Mouse (Mus musculus) ES-E14 (cell line): ENCODE measurements around the gene Hspa4l. TPM values are rescaled to one million over a fixed set of nuclear protein-coding genes. Genes with fewer than 3 reads are reported as not detected.

Source experiments
- DNase-seq: peaks from one replicate; pipeline ENCODE4 v3.0.0-alpha.2; 2013; ENCODE audit warnings: low read depth, low spot score
- H3K27ac ChIP-seq: 2 replicates; pipeline ENCODE4 v1.5.1; 2012; ENCODE audit warnings: low read depth, mild to moderate bottlenecking, low read length, moderate library complexity, mixed read lengths; ENCODE audit not compliant: poor library complexity, insufficient read depth, severe bottlenecking
- H3K36me3 ChIP-seq: 2 replicates; pipeline ENCODE4 v1.6.1; 2012; ENCODE audit warnings: mild to moderate bottlenecking, low read length, moderate library complexity, mixed read lengths; ENCODE audit not compliant: control insufficient read depth, poor library complexity, insufficient read depth, severe bottlenecking
- H3K4me1 ChIP-seq, 2 experiments: fragments of 150-350 bp in 1 of 2; sonication (generic) in 1 of 2; 2 replicates each; pipeline ENCODE4 v1.6.1; 2012; ENCODE audit warnings: low read length in 2 of 2, mild to moderate bottlenecking in 1 of 2, mixed read lengths in 1 of 2; ENCODE audit not compliant: control insufficient read depth in 2 of 2, insufficient read depth in 2 of 2, poor library complexity in 1 of 2
- H3K4me3 ChIP-seq, 2 experiments: fragments of 150-350 bp in 1 of 2; sonication (generic) in 1 of 2; 2 replicates each; pipeline ENCODE4 v1.5.1; 2012; ENCODE audit warnings: low read length in 2 of 2, low read depth in 1 of 2, mild to moderate bottlenecking in 1 of 2, mixed read lengths in 1 of 2; ENCODE audit not compliant: insufficient read depth in 1 of 2, poor library complexity in 1 of 2, severe bottlenecking in 1 of 2
- H3K9ac ChIP-seq: 2 replicates; pipeline ENCODE4 v1.6.1; 2012; ENCODE audit warnings: low read depth, mild to moderate bottlenecking, low read length, mixed read lengths; ENCODE audit not compliant: poor library complexity, insufficient read depth, severe bottlenecking
- H3K9me3 ChIP-seq: fragments of 150-350 bp; sonication (generic); 2 replicates; pipeline ENCODE4 v1.6.1; 2012; ENCODE audit warnings: low read depth, mild to moderate bottlenecking, low read length; ENCODE audit not compliant: control insufficient read depth, insufficient read depth
- CHD2 ChIP-seq: IDR thresholded peaks from 2 replicates; pipeline ENCODE4 v1.6.1; 2014; ENCODE audit warnings: mild to moderate bottlenecking, low read depth, low read length, inconsistent platforms
- HCFC1 ChIP-seq: IDR thresholded peaks from 2 replicates; pipeline ENCODE4 v1.6.1; 2012; ENCODE audit warnings: low read length, inconsistent platforms, borderline replicate concordance; ENCODE audit not compliant: insufficient read depth
- MAFK ChIP-seq: IDR thresholded peaks from 2 replicates; pipeline ENCODE4 v1.6.1; 2014; ENCODE audit warnings: mild to moderate bottlenecking, low read depth, low read length, inconsistent platforms; ENCODE audit not compliant: insufficient read depth
- ZC3H11A ChIP-seq: IDR thresholded peaks from 2 replicates; pipeline ENCODE4 v1.6.1; 2012; ENCODE audit warnings: low read depth, mild to moderate bottlenecking, inconsistent platforms, low read length, borderline replicate concordance
- ZNF384 ChIP-seq: IDR thresholded peaks from 2 replicates; pipeline ENCODE4 v1.6.1; 2012; ENCODE audit warnings: low read depth, low read length, inconsistent platforms
- in situ Hi-C, 2 experiments: fragments of 600-800 bp; cut with MboI; formaldehyde crosslinking; loops; one replicate each; pipeline ENCODE4 v1.15.1; 2025; ENCODE audit warnings: low sequenced_read_pairs in 2 of 2, inconsistent platforms in 1 of 2; ENCODE audit not compliant: unreplicated experiment in 2 of 2
- total RNA-seq: library from RNA; depleted of rRNA; stranded (reverse); fragments of 300-350 nt; gene quantifications from 2 replicates; pipeline ENCODE4 v1.2.3, GENCODE M21; 2012

The Hspa4l gene
- total RNA-seq, 1 experiment = 8.7 TPM

- Histone ChIP-seq H3K4me3 (no peak overlapping the region), H3K4me1 (peaks cover 2 to 4% of the 10 kb centered on the region in 2 experiments; a peak in 3 of 4 replicates), H3K36me3 (peaks cover 3% of the 10 kb centered on the region; the same call in 1 of the 2 replicates), H3K9ac (no peak overlapping the region), H3K27ac (no peak overlapping the region), H3K9me3 (no peaks in the 10 kb centered on the region)
- in situ Hi-C loops = no loop called here
- DNase-seq = no peak
- TF ChIP-seq MAFK = no peak
- no peak for TF ChIP-seq ZC3H11A
- no peak for TF ChIP-seq HCFC1
- TF ChIP-seq CHD2 = no peak
- no peak for TF ChIP-seq ZNF384
Observed at GRCm38 (mm10) chr3:40798054-40798453, 53.8 kb downstream of the Hspa4l start.

DNA sequence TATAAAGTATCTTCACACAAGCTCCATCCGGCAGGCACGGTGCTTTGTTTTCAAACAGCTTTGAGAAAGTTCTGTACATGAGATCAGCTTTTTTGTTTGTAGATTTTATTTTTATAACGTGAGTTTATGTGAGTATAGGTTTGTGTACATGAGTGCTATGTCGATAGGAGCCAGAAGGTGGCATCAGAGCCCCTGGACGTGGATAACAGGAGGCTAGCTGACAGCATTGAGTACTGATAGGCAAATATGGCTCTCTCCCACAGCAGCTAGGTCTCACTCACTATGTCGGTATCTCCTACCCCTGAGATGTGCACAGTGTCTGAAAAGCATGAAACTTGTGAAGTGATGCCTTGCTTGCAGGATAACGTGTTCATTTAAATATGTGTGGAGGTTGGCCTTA lies 54.2 kb downstream of the Hspa4l start:
- H3K4me1 ChIP-seq = peaks cover 2 to 4% of the 10 kb centered on the region in 2 experiments; a peak in 3 of 4 replicates
- no peak overlapping the region for H3K27ac ChIP-seq
- H3K36me3 ChIP-seq = peaks cover 3% of the 10 kb centered on the region; the same call in 1 of the 2 replicates
- peak; percentile 52 for DNase-seq
- in situ Hi-C loops = no loop called here
- no peaks in the 10 kb centered on the region for H3K9me3 ChIP-seq
- no peak overlapping the region for H3K4me3 ChIP-seq
- TF ChIP-seq CHD2 = no peak
- TF ChIP-seq MAFK = no peak
- no peak for TF ChIP-seq ZNF384
- TF ChIP-seq HCFC1 = no peak
- TF ChIP-seq ZC3H11A = no peak
- H3K9ac ChIP-seq = no peak overlapping the region

GRCm38 (mm10) chr3:40799530-40800372 lies 55.5 kb downstream of the Hspa4l start, which contains the start of gene Plk4:
Gene Plk4 (plus strand): TSS chr3:40800019.
- H3K4me1 ChIP-seq = peaks cover 2 to 4% of the 10 kb centered on the region in 2 experiments; a peak in 3 of 4 replicates
- TF ChIP-seq ZNF384 (no peak), HCFC1 (no peak), MAFK (no peak), ZC3H11A (no peak)
- in situ Hi-C loops = no loop called here
- H3K36me3 ChIP-seq = peaks cover 3% of the 10 kb centered on the region; the same call in 1 of the 2 replicates
- H3K9ac ChIP-seq = peak within 1 kb of the TSS; percentile 94
- no peaks in the 10 kb centered on the region for H3K9me3 ChIP-seq
- H3K27ac ChIP-seq = peak within 1 kb of the TSS; percentile 72
- H3K4me3 ChIP-seq = peak within 1 kb of the TSS; percentile 82 to 100
- DNase-seq = peak; percentile 90

GRCm38 (mm10) chr3:40800373-40800823 lies 56.1 kb downstream of the Hspa4l start:
- in situ Hi-C loops = no loop called here
- Histone ChIP-seq H3K9ac (peak overlapping the region; percentile 94), H3K9me3 (no peaks in the 10 kb centered on the region), H3K27ac (peak overlapping the region; percentile 72), H3K36me3 (peaks cover 7% of the 10 kb centered on the region), H3K4me3 (peak overlapping the region; percentile 82 to 100), H3K4me1 (peaks cover 2 to 4% of the 10 kb centered on the region in 2 experiments; a peak in 3 of 4 replicates)
- DNase-seq = no peak
- TF ChIP-seq ZNF384 (no peak), CHD2 (no peak), ZC3H11A (no peak), HCFC1 (no peak), MAFK (no peak)

DNA sequence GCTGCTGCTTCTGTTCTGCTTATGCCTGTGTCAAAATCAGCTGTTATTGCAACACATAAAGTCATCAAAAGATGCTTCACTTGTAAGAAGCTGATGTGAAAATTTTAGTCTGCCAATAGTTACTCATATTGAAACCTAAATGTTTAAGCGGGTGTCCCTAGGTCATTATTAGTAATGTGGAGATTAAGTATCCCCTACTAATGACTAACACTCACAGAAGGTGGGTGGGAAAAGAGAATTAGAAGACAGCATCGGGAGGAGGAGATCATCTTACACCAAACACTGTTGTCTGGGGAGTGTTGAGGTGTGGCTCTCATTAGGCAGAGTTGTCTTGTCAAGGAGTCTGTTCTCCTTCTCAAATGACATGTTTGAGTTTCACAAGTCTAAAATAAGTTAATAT lies 62.6 kb downstream of the Hspa4l start:
- H3K27ac ChIP-seq = no peak overlapping the region
- DNase-seq = no peak
- H3K9me3 ChIP-seq = no peaks in the 10 kb centered on the region
- peaks cover 23% of the 10 kb centered on the region for H3K36me3 ChIP-seq
- in situ Hi-C loops = no loop called here
- no peak for TF ChIP-seq MAFK
- no peak for TF ChIP-seq CHD2
- TF ChIP-seq ZC3H11A = no peak
- no peak for TF ChIP-seq ZNF384
- TF ChIP-seq HCFC1 = no peak
- no peak overlapping the region for H3K9ac ChIP-seq
- H3K4me3 ChIP-seq = no peak overlapping the region
- H3K4me1 ChIP-seq = no peaks in the 10 kb centered on the region
